Mouse (Mus musculus) C2C12 (cell line): ENCODE measurements around the gene Kdr. TPM values are rescaled to one million over a fixed set of nuclear protein-coding genes. Genes with fewer than 3 reads are reported as not detected.

ENCODE experiments used
- H3K27me3 ChIP-seq: one replicate; pipeline ENCODE4 v1.6.1; 2011; ENCODE audit not compliant: control insufficient read depth, insufficient read depth, insufficient read length
- H3K36me3 ChIP-seq: one replicate; pipeline ENCODE4 v1.6.1; 2011; ENCODE audit not compliant: control insufficient read depth, insufficient read depth
- H3K4me3 ChIP-seq: one replicate; pipeline ENCODE4 v1.5.1; 2011; ENCODE audit warnings: mild to moderate bottlenecking, control low read depth; ENCODE audit not compliant: poor library complexity, insufficient read depth, severe bottlenecking
- H3K79me2 ChIP-seq: one replicate; pipeline ENCODE4 v1.6.1; 2011; ENCODE audit not compliant: control insufficient read depth, insufficient read depth
- H3K79me3 ChIP-seq: one replicate; pipeline ENCODE4 v1.6.1; 2011; ENCODE audit warnings: low read depth, control low read depth
- H3ac ChIP-seq: one replicate; pipeline ENCODE3; 2011; ENCODE audit warnings: low read depth; ENCODE audit not compliant: control insufficient read depth, insufficient read length
- CEBPB ChIP-seq: IDR thresholded peaks from one replicate; pipeline ENCODE4 v1.6.1; 2011; ENCODE audit warnings: low read depth, mild to moderate bottlenecking, control low read depth, moderate library complexity
- CTCF ChIP-seq: IDR thresholded peaks from one replicate; pipeline ENCODE4 v1.5.1; 2011; ENCODE audit not compliant: control insufficient read depth, insufficient read depth, insufficient read length
- FOSL1 ChIP-seq: IDR thresholded peaks from one replicate; pipeline ENCODE4 v1.8.0; 2011; ENCODE audit warnings: mild to moderate bottlenecking, low read length; ENCODE audit not compliant: poor library complexity, insufficient read depth, severe bottlenecking
- MAX ChIP-seq: IDR thresholded peaks from one replicate; pipeline ENCODE4 v1.6.1; 2011; ENCODE audit warnings: mild to moderate bottlenecking, control low read depth
- MYOD1 ChIP-seq: IDR thresholded peaks from one replicate; pipeline ENCODE4 v1.6.1; 2011; ENCODE audit warnings: low read depth; ENCODE audit not compliant: control insufficient read depth, insufficient read length
- MYOG ChIP-seq: IDR thresholded peaks from one replicate; pipeline ENCODE4 v1.6.1; 2011; ENCODE audit not compliant: control insufficient read depth, insufficient read length; ENCODE audit errors: extremely low read depth
- USF1 ChIP-seq: IDR thresholded peaks from one replicate; pipeline ENCODE4 v1.6.1; 2011; ENCODE audit warnings: low read depth, mild to moderate bottlenecking, control low read depth, moderate library complexity
- polyA plus RNA-seq: library from polyadenylated mRNA; unstranded; fragments of >200 nt; fragmentation: generic; extraction: Trizol; gene quantifications from one replicate; pipeline ENCODE4 v1.2.1, GENCODE M21; 2012; ENCODE audit warnings: missing spikeins

Gene Kdr
- polyA plus RNA-seq, 1 experiment: under 0.01 TPM

DNA sequence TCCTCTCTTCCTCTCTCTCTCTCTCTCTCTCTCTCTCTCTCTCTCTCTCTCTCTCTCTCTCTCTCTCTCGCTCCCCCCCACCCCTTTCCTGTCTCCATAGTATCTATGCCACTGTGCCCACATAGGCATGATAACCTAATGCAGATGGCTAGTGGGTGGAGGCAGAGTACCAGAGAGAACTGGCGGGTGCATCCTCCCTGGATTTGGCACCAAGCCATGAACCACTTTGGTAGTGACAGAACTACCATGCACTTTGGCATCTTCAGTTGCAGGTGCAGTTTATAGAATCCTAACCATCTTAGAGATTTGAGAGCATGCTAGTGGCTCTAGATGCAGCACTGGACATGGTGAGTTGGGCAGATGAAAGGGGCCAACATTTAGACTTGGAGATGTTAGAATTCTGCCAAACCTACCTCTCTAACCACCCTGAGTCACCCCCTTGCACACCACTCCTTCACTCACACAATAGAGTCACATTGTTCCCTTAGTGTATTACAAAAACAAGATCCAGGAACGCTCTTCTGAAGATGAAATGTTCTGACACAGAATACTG, 23.4 kb downstream of the Kdr start:
- no peak overlapping the region for H3ac ChIP-seq
- TF ChIP-seq FOSL1 (no peak), CTCF (no peak), CEBPB (no peak), MYOG (no peak), USF1 (no peak), MAX (no peak), MYOD1 (no peak)
- H3K4me3 ChIP-seq: no peak overlapping the region

DNA sequence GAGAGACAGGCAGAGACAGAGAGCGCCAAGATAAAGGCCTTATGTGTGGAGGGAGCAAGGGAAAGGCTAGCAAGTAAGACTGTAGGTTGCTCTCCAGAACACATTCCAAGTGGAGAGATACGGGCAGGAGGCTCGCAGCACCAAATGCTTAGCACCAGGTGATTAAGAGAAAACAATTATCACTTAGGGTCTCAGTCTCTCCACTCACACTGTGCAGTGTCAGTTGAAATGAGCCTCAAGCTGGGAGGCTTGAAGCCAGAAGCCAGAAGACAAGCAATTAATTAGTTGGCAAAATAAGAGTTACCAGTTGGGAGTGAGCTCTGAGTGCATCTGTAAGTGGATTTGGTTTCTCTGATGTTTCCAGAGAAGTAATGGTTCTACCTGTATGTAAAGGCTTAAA, 24.0 kb downstream of the Kdr start:
- H3K27me3 ChIP-seq: no peaks in the 10 kb centered on the region
- H3ac ChIP-seq: no peak overlapping the region
- no peak for TF ChIP-seq CTCF
- no peak for TF ChIP-seq MAX
- TF ChIP-seq MYOD1: no peak
- no peak for TF ChIP-seq USF1
- TF ChIP-seq CEBPB: no peak
- no peak for TF ChIP-seq FOSL1
- TF ChIP-seq MYOG: no peak
- H3K79me3 ChIP-seq: no peaks in the 10 kb centered on the region
- no peak overlapping the region for H3K4me3 ChIP-seq
- no peaks in the 10 kb centered on the region for H3K79me2 ChIP-seq
- H3K36me3 ChIP-seq: no peaks in the 10 kb centered on the region

More for the DNA sequence above, 23.4 kb downstream of the Kdr start:
- no peaks in the 10 kb centered on the region for H3K79me3 ChIP-seq
- H3K79me2 ChIP-seq: no peaks in the 10 kb centered on the region
- H3K36me3 ChIP-seq: no peaks in the 10 kb centered on the region
- no peaks in the 10 kb centered on the region for H3K27me3 ChIP-seq

DNA sequence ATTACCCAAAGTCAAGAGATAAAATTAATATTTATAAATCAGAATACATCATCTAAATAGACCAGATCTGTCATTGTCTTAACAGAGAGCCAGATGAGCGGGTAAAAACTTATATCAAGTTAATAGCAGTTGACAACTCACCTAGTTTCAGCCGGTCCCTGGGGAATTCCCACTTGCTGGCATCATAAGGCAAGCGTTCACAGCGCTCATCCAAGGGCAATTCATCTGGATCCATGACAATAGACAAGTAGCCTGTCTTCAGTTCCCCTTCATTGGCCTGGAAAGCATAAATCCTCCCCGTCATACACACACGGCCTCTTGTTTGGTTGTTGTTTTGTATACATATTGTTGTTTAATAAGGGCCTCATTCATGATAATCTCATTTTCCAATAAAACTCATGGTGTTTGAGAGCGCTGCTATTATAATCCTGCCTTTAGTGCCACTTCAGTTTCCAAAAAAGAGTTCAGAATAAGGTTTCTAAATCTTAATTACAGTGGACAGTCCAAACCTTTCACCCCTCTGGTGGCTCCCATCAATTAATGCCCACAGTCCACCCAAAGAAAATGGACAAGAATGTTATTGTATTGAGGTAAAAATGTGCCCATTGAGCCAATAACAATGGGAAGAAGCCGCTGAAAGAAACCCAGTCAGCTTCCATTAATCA, 26.0 kb downstream of the Kdr start:
- Histone ChIP-seq H3ac (no peak overlapping the region), H3K79me3 (no peaks in the 10 kb centered on the region), H3K27me3 (peaks cover 11% of the 10 kb centered on the region), H3K79me2 (no peaks in the 10 kb centered on the region), H3K36me3 (no peaks in the 10 kb centered on the region), H3K4me3 (no peak overlapping the region)
- TF ChIP-seq MYOD1 (no peak), CEBPB (no peak), CTCF (no peak), MAX (no peak), FOSL1 (no peak), MYOG (no peak), USF1 (no peak)

DNA sequence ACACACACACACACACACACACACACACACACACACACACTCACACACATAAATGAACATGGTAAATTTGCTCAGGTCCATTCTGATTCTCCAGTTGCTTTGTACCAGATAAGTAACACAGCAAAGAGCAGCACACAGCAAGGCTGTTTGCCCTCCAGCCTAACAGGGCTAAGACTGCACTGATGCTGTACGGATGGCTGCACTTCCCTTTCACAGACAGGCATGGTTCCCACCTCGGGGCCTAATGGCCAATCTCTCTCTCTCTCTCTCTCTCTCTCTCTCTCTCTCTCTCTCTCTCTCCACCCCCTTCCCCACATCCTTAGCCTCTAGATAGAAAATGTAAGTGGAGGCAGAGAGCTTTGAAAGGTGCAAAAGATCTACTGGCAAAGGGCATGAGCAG, 27.4 kb downstream of the Kdr start:
- H3ac ChIP-seq: no peak overlapping the region
- H3K4me3 ChIP-seq: no peak overlapping the region
- peaks cover 11% of the 10 kb centered on the region for H3K27me3 ChIP-seq
- no peaks in the 10 kb centered on the region for H3K36me3 ChIP-seq
- no peak for TF ChIP-seq MYOG
- no peak for TF ChIP-seq MAX
- no peak for TF ChIP-seq FOSL1
- no peaks in the 10 kb centered on the region for H3K79me3 ChIP-seq
- H3K79me2 ChIP-seq: no peaks in the 10 kb centered on the region

DNA sequence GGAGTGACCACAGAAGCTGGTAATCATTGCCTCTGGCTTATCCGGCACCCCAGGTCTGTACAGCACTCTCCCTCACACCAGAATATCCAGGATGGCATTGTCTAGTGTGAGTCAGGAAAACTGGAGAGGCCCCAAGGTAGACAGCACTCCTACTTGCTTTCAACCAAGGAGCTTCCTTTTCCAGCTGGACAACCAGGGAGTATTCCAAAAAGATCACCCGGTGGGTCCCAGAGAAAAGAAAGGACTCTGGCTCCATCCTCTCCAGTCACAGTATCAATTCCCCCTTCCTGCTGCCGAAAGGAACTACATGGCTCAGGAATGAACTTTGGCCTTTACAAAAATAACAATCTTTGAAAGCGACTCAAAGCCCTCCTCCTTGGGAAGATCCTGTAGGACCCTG, 32.9 kb downstream of the Kdr start:
- no peak overlapping the region for H3K4me3 ChIP-seq

DNA sequence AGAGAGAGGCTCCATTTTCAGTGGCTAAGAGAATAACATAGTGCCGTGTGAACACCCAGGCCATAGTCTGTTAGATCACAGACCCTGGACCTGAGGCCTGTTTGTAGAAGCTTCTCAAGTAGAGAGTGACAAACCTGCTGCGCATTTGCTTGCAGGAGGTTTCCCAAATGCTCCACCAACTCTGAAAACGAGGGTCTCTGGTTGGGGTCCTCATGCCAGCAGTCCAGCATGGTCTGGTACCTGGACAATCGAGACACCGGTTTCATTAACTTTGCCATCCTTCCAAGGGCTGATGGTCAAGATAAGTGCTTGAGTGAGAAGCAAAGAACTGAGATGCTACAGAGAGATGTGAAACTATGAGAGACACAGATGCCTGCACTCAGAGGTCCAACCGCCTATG, 35.0 kb downstream of the Kdr start:
- H3K27me3 ChIP-seq: peaks cover 6% of the 10 kb centered on the region
- no peaks in the 10 kb centered on the region for H3K36me3 ChIP-seq
- H3K4me3 ChIP-seq: no peak overlapping the region
- H3ac ChIP-seq: no peak overlapping the region
- no peaks in the 10 kb centered on the region for H3K79me2 ChIP-seq
- no peak for TF ChIP-seq CTCF
- no peak for TF ChIP-seq MYOG
- TF ChIP-seq MYOD1: no peak
- TF ChIP-seq USF1: no peak
- TF ChIP-seq CEBPB: no peak
- TF ChIP-seq FOSL1: no peak
- no peak for TF ChIP-seq MAX
- no peaks in the 10 kb centered on the region for H3K79me3 ChIP-seq

More for the DNA sequence above, 32.9 kb downstream of the Kdr start:
- Histone ChIP-seq H3K36me3 (no peaks in the 10 kb centered on the region), H3K27me3 (peaks cover 11% of the 10 kb centered on the region), H3ac (no peak overlapping the region), H3K79me3 (no peaks in the 10 kb centered on the region), H3K79me2 (no peaks in the 10 kb centered on the region)
- TF ChIP-seq CEBPB (no peak), CTCF (no peak)
